Mouse (Mus musculus) thymus, adult 2 months (tissue): Measurements from ENCODE around the gene Agbl4.

Experiments
- CTCF ChIP-seq: fragments of 200-500 bp; IDR thresholded peaks from 2 replicates; pipeline ENCODE4 v1.5.1; 2012; ENCODE audit warnings: mild to moderate bottlenecking, control low read depth, low read length, moderate library complexity, borderline replicate concordance; ENCODE audit not compliant: control insufficient read depth, poor library complexity, insufficient read depth; ENCODE audit errors: extremely low read depth
- POLR2A ChIP-seq: fragments of 200-500 bp; IDR thresholded peaks from 2 replicates; pipeline ENCODE4 v1.6.1; 2012; ENCODE audit warnings: mild to moderate bottlenecking, low read length, control low read depth, moderate library complexity; ENCODE audit not compliant: control insufficient read depth, poor library complexity, insufficient read depth; ENCODE audit errors: extremely low read depth

- TF ChIP-seq CTCF (no peak), POLR2A (no peak)
These were observed 96.9 kb downstream of the Agbl4 start for GRCm38 (mm10) chr4:110494371-110494770.
